Mouse (Mus musculus): Measurements from ENCODE around the gene Srd5a2.
"Not testable (repeated sequence)": the region's sequence is repeated elsewhere in the genome, so short reads cannot be mapped to it uniquely, and the experiment has no call there.

The Srd5a2 gene

GRCm38 (mm10) chr17:74047210-74048082 is at the start of gene Srd5a2:
Gene Srd5a2 (minus strand): TSS chr17:74047916.
- peak; percentile 36 for DNase-seq (ENCODE audit: low spot score)

GRCm38 (mm10) chr17:74088886-74089678 is 41.4 kb upstream of the Srd5a2 start:
- no peak for DNase-seq (ENCODE audit: low spot score)

GRCm38 (mm10) chr17:74088016-74088415 is 40.3 kb upstream of the Srd5a2 start:
- no peak for DNase-seq (ENCODE audit: low spot score)

- DNase-seq (ENCODE audit: low spot score): no peak
Observed at GRCm38 (mm10) chr17:74083370-74083769, 35.7 kb upstream of the Srd5a2 start.

GRCm38 (mm10) chr17:74080076-74080615 is 32.4 kb upstream of the Srd5a2 start:
- DNase-seq (ENCODE audit: low spot score): no peak

- no peak for DNase-seq (ENCODE audit: low spot score)
Observed at GRCm38 (mm10) chr17:74078776-74079495, 31.2 kb upstream of the Srd5a2 start.

GRCm38 (mm10) chr17:74073067-74073466 is 25.4 kb upstream of the Srd5a2 start:
- DNase-seq (ENCODE audit: low spot score): not testable (repeated sequence)

- DNase-seq (ENCODE audit: low spot score): not testable (repeated sequence)
Observed at GRCm38 (mm10) chr17:74062763-74063162, 15.0 kb upstream of the Srd5a2 start.

GRCm38 (mm10) chr17:74048229-74048816 is 607 bp upstream of the Srd5a2 start:
- peak; percentile 13 for DNase-seq (ENCODE audit: low spot score)

- no peak for DNase-seq (ENCODE audit: low spot score)
Observed at GRCm38 (mm10) chr17:74043754-74044153, 4.0 kb downstream of the Srd5a2 start.

- peak; percentile 94 for DNase-seq (ENCODE audit: low spot score)
Observed at GRCm38 (mm10) chr17:74020526-74021203, 27.1 kb downstream of the Srd5a2 start.

GRCm38 (mm10) chr17:74018281-74018680 is 29.4 kb downstream of the Srd5a2 start:
- no peak for DNase-seq (ENCODE audit: low spot score)

- DNase-seq (ENCODE audit: low spot score): no peak
Observed at GRCm38 (mm10) chr17:74017649-74018048, 30.1 kb downstream of the Srd5a2 start.

- DNase-seq (ENCODE audit: low spot score): no peak
Observed at GRCm38 (mm10) chr17:74015128-74015527, 32.6 kb downstream of the Srd5a2 start.

GRCm38 (mm10) chr17:74008680-74009079 is 39.0 kb downstream of the Srd5a2 start:
- no peak for DNase-seq (ENCODE audit: low spot score)

GRCm38 (mm10) chr17:74007001-74007400 is 40.7 kb downstream of the Srd5a2 start:
- DNase-seq (ENCODE audit: low spot score): peak; percentile 14

GRCm38 (mm10) chr17:74002396-74002795 is 45.3 kb downstream of the Srd5a2 start:
- DNase-seq (ENCODE audit: low spot score): no peak

- no peak for DNase-seq (ENCODE audit: low spot score)
Observed at GRCm38 (mm10) chr17:73995907-73996645, 51.6 kb downstream of the Srd5a2 start.

- no peak for DNase-seq (ENCODE audit: low spot score)
Observed at GRCm38 (mm10) chr17:73991264-73991663, 56.5 kb downstream of the Srd5a2 start.

- DNase-seq (ENCODE audit: low spot score): no peak
Observed at GRCm38 (mm10) chr17:73986571-73986970, 61.1 kb downstream of the Srd5a2 start.

Measured in embryo, embryonic 10.5 days (tissue).